Comparison of ENCODE assay signal across 23 mouse cellular contexts in genomic region chr1:133688301-133688700, GRCm38 (mm10). TPM values are rescaled to one million over a fixed set of nuclear protein-coding genes. Genes with fewer than 3 reads are reported as not detected.
"Had no signal": no experiment of that assay in that cellular context is flagged by ENCODE, and none has a peak within 500 bp of the region (broad histone marks: within the 10 kb centered on the region; RNA-seq: fewer than 3 reads in every experiment).

No protein-coding gene starts in this region.

- H3K4me2 ChIP-seq: kidney, embryonic 15.5 days; liver, embryonic 13.5 days; lung, embryonic 14.5 days; midbrain, embryonic 15.5 days; neural tube, embryonic 13.5 days; stomach, embryonic 15.5 days had no signal

- DNase-seq: kidney, adult 11 months; kidney, adult 8-10 months; kidney, postnatal 10 days; kidney, postnatal 36 days; layer of hippocampus, postnatal 36 days; liver, embryonic 13.5 days; lung, embryonic 14.5 days; retina, postnatal 1 day; right cerebral cortex, postnatal 25 days; thymus, postnatal 4 days had no signal

- H3K27ac ChIP-seq: kidney, embryonic 15.5 days; left cerebral cortex, adult 2 months; liver, embryonic 13.5 days; macrophage; midbrain, embryonic 10.5 days; midbrain, embryonic 15.5 days; neural tube, embryonic 13.5 days; stomach, embryonic 15.5 days had no signal

- H3K4me3 ChIP-seq: kidney, embryonic 15.5 days; left cerebral cortex, adult 2 months; liver, embryonic 13.5 days; megakaryocyte, embryonic 14.5 days; midbrain, embryonic 10.5 days; midbrain, embryonic 15.5 days; neural tube, embryonic 13.5 days; stomach, embryonic 15.5 days had no signal

- H3K27me3 ChIP-seq: kidney, embryonic 15.5 days; liver, embryonic 13.5 days; megakaryocyte, embryonic 14.5 days; midbrain, embryonic 15.5 days; neural tube, embryonic 13.5 days; stomach, embryonic 15.5 days had no signal

- H3K4me1 ChIP-seq: midbrain, embryonic 10.5 days; midbrain, embryonic 15.5 days; neural tube, embryonic 13.5 days; stomach, embryonic 15.5 days had no signal

- H3K36me3 ChIP-seq: kidney, embryonic 15.5 days; liver, embryonic 13.5 days; midbrain, embryonic 10.5 days; midbrain, embryonic 15.5 days; neural tube, embryonic 13.5 days; stomach, embryonic 15.5 days had no signal

- H3K9me3 ChIP-seq: kidney, embryonic 15.5 days; liver, embryonic 13.5 days; midbrain, embryonic 10.5 days; midbrain, embryonic 15.5 days; neural tube, embryonic 13.5 days; stomach, embryonic 15.5 days had no signal

- H3K9ac ChIP-seq: kidney, embryonic 15.5 days; liver, embryonic 13.5 days; lung, embryonic 14.5 days; midbrain, embryonic 15.5 days; neural tube, embryonic 13.5 days; stomach, embryonic 15.5 days had no signal

RNA-seq across cellular contexts. Expression of gene Lax1, which starts 1.6 kb away (rescaled TPM):
- total RNA-seq: layer of hippocampus, adult 8-10 months; layer of hippocampus, postnatal 36 days had no signal
- polyA plus RNA-seq: macrophage had no signal

RNA-seq across cellular contexts. Expression of gene Zbed6, which starts 27.6 kb away (rescaled TPM):
- polyA plus RNA-seq: intestine, embryonic 14.5 days; kidney, embryonic 15.5 days; limb, embryonic 11.5 days; liver, embryonic 13.5 days; liver, embryonic 16.5 days; lung, embryonic 14.5 days; lung, postnatal 0 days; midbrain, embryonic 10.5 days; midbrain, embryonic 15.5 days; neural tube, embryonic 13.5 days; stomach, embryonic 15.5 days had no signal
